Mouse (Mus musculus): ENCODE results near the gene Dnase2b.

Gene Dnase2b

GRCm38 (mm10) chr3:146569594-146569993 lies 45.8 kb downstream of the Dnase2b start:
- DNase-seq (ENCODE audit: low spot score): no peak

- DNase-seq (ENCODE audit: low spot score): no peak
These were observed 47.4 kb downstream of the Dnase2b start for GRCm38 (mm10) chr3:146567884-146568530.

- DNase-seq (ENCODE audit: low spot score): no peak
These were observed 48.0 kb downstream of the Dnase2b start for GRCm38 (mm10) chr3:146567366-146567765.

GRCm38 (mm10) chr3:146565065-146565411 lies 50.4 kb downstream of the Dnase2b start:
- no peak for DNase-seq (ENCODE audit: low spot score)

- no peak for DNase-seq (ENCODE audit: low spot score)
These were observed 50.9 kb downstream of the Dnase2b start for GRCm38 (mm10) chr3:146564268-146565064.

GRCm38 (mm10) chr3:146562936-146563335 lies 52.5 kb downstream of the Dnase2b start:
- DNase-seq (ENCODE audit: low spot score): no peak

- no peak for DNase-seq (ENCODE audit: low spot score)
These were observed 57.9 kb downstream of the Dnase2b start for GRCm38 (mm10) chr3:146557507-146557906.

GRCm38 (mm10) chr3:146556567-146556966 lies 58.8 kb downstream of the Dnase2b start:
- DNase-seq (ENCODE audit: low spot score): no peak

GRCm38 (mm10) chr3:146554816-146555215 lies 60.6 kb downstream of the Dnase2b start:
- no peak for DNase-seq (ENCODE audit: low spot score)

- no peak for DNase-seq (ENCODE audit: low spot score)
These were observed 71.8 kb downstream of the Dnase2b start for GRCm38 (mm10) chr3:146543632-146544031.

- no peak for DNase-seq (ENCODE audit: low spot score)
These were observed 74.7 kb downstream of the Dnase2b start for GRCm38 (mm10) chr3:146540521-146541273.

- DNase-seq (ENCODE audit: low spot score): no peak
These were observed 80.4 kb downstream of the Dnase2b start for GRCm38 (mm10) chr3:146534986-146535385.

Measured in ovary, adult 18-20 months (tissue).